Mouse (Mus musculus): ENCODE data around the gene Osbpl7.
A peak's percentile ranks its signal among the peaks of the same experiment; 100 is the strongest.

Gene Osbpl7

DNA sequence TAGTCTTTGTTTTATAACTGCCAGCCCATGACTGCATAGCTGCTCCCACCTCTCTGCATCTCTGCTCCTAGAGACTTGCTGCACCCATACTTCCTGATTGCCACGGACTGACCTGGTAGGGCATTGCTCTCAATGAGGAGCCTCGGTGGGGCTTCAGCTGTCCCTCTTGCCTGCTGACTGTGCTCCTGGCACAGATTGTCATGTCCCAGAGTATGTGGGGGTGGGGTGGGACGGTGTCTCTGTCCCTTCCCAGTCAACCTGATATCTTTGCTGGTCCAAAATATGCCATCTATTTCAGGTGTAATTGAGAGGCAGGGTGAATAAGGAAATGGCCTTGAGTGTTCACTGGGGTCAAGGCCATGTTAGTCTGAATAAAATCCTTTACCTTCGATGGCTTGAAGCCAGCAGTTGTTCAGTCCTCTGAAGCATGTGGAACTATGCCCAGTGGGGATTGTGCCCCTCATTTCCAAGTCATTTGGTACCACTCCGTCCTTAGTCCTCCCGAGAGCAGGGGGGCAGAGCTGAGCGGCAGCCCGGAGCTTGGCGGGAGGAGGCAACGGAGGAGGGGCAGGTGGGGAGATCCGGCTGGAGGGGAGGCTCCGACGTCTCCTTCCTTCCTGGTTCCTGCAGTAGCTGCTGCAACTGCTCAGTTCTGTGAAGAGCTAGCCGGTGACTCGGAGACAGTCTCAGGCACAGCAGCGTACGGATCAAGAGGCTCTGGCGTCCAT, at the start of gene Osbpl7:
Gene Osbpl7 (plus strand): TSS at position 413 of the 728 bp plus-strand sequence.
- DNase-seq, result peak; percentile 83

DNA sequence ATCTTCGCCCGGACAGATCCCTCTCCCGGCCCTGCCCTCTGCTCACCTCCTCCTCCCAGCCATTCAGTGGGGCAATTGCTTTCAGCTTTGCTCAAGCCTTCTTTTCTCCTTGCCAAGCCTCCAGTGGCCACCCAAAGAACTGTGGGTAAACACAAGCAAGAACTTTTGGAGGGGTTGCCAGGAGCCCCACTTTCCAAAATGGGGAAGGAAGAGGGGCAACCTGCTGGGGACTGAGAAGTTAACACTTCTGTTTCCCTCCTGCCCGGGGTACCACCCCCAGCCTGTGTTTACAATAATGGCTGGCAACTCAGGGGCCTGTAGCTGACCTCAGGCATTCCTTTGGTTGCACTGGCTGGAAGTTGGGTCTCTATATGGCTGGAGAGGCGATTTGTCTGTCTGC, 47.3 kb upstream of the Osbpl7 start:
- no peak for DNase-seq

DNA sequence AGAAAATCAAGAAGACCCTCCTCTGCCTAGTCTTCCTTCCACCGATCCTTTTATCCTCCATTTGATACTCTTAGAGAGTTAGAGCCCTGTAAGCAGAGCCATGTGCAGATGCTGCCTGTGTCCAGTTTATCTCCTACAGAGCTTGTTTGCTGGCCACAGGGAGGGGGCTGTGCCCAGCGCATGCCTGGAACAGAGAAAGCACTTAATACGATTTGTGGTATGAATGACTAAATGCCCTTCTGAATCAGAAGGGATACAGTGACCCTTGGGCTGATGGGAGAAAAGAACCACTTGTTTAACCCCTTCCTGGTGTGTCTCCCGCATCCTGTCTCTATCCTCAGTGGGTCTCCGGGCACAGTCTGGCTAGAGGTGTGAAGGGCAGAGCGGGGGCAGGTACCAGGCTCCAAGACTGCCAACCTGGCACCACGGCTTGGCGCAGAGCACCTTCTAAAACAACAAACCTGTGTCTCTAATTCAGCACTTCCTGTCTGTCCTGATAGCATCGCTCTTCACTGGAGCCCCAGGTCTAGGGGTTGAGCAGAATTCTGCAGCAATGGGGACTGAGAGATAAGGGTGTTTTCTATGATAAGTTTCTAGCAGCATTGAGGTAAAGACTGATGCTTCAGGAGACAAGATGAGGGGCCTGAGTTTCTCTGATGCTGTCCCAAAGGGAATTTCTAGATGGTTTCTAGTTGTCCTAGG, 43.2 kb upstream of the Osbpl7 start:
- no peak for DNase-seq

DNA sequence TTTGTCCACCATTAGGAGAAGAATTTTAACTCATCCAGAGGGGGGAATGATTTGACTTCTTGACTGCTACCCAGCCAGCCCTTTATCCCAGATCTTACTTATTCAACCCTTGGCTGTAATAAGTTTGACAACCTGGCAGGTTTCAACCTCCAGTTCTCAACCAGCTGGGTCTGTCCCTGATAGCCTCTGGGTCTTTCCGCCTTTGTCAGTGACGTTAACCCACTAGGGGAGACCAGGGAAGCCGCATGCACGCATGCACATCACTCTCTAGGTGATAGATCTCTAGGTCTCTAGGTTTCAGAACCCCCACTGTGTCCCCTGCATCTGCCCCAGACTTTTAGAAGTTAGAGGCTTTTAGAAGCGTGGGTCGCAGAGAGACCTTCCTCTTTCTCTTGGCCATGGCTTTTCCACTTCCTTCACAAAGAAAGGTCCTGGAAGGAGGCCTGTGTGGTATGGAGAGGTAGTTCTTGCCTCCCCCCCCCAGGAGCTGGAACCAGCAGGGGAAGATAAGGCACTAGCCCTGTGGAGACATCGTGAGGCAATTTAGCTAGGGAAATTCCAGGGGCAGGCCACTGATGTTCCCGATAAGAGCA, 41.1 kb upstream of the Osbpl7 start:
- DNase-seq, result no peak

DNA sequence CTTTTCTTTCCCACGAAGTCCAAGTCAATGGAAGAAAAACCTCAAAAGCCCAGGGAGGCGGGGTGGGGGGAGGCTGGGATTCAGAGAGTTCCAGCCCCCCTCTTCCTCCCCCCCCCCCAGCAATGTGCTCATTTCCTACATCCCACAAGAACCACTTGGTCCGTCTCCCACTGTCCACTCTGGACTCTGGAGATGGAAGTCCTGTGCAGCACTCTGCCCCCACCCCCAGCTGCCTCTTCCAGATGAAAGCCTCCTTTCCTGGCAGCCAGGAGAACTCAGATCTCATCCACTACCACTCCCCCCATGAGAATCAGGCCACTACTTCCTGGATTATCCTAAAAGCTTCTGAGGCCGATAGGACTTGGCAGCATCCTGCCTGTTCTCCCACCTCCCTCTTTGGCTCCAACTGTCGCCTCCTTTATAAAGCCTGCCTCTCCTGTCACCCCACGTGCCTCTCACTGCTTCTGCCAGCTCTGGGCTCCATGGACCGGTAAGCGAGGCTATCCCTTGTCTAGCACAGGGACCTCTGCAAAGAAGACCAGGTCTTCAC, 37.2 kb upstream of the Osbpl7 start, which contains the start of gene Sp6:
Gene Sp6 (plus strand): TSS at position 274 of the 550 bp plus-strand sequence.
- no peak for DNase-seq

DNA sequence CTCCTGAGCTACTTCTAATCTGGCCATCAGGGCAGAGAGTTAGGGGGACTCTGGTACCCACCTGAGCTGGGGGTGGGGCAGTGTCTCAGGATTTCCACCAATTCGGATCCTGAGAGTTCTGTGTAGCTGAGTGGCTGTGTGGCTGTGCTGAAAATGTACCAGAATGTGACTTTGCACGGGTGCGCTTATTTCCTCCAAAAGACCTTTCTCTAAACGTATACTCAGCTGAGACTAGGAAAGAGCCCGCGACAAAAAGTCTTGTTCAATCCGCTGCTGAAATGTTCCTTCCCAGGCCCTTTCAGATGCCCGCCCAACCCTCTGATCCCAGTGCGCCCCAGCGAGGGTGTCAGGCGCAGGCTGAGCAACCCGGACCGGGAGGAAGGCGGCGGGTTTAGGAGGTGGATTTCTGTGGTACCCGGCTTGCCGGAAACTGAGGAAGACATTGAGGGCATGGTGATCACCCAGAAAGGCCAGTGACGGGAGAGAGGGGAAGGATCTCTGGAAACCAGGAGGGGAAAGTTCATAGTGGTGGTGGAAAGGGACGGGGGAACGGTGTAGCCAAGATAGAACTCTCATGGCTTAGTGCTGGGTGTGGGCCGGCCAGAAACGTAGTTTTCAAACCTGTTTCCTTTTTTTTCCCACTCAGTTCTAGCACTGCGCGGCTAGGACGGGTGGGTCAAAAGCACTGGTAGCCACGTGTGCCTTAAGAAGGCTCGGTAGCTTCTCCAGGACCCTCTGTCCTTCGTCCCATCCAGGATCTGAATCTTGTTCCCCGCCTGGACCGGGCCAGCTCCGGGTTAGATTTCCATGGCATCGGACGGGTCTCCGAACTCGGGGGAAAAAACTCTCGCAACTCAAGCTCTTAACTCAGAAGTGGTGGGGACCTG, 32.5 kb upstream of the Osbpl7 start:
- DNase-seq, result no peak

DNA sequence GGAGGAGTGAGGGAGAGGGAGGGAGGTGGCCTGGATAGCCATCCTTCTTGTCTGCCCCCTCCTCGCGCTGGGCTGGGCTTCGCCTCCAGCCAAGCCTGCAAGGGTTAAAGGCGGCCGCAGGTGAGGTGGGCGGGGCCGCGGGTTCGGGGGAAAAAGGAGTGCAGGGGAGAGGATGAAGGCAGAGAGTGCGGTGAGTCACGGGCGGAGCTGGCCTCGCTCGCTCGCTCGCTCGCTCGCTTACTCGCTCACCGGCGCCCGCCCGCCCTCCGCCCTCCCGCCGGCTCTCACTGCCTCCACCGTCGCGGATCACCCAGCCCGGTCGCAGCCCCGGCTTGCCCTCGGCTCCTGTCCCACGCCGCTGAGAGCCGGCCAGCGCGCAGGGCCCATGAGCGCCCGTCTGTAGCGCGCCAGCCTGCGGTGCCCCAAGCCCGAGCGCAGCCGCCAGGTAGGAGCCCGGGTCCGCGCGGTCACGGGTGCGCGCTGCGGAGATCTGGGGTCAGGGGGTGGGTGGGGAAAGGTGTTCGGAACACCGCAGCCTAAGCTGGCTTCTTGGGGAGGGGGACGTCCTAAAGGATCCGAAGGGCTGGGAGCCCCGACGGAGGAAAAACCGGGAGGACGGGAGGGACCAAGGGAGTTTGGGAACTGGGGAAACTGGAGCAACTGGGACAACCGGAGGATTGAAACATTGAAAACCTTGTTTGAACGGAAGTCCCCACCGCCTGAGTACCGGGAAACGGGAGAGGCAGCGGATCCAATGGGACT, 31.7 kb upstream of the Osbpl7 start:
- no peak for DNase-seq

DNA sequence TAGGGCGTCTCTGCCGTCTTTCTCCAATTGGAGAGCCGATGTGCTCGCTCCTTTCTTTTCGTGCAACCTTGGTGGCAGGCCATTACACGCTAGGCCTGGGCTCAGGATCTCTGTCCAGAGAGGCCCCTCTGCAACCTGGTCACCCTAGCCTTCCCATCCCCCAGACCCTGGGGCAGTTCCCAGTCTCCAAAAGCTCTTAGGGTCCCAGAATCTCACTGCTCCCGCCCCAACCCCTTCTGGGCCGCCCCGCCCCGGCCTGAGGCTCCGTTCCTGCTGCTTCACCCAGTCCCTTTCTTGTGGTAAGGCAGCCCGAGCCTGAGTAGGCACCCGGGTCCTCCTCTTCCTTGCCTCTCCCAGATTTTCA, 31.1 kb upstream of the Osbpl7 start:
- DNase-seq, result no peak

DNA sequence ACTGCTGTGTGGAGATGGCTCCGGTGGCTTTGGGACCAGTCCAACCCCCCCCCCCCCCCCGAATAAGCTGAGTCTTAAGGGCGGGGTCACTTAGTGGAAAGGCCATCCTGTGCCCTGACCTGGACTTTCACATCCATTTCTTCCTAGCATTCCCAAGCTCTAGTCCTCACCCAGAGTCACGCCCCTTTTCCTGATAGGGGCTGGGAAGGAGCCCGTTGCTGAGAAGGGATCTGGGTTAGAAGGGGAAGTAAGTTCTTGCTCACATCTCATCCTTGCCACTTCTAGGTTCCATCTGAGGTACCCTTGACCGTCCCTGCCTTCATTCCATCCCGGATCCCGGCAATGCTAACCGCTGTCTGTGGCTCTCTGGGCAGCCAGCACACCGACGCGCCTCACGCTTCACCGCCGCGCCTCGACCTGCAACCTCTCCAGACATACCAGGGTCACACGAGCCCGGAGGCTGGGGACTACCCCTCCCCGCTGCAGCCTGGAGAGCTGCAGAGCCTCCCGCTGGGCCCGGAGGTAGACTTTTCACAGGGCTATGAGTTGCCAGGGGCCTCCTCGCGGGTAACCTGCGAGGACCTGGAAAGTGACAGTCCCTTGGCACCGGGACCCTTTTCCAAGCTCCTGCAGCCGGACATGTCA, 29.2 kb upstream of the Osbpl7 start:
- no peak for DNase-seq

DNA sequence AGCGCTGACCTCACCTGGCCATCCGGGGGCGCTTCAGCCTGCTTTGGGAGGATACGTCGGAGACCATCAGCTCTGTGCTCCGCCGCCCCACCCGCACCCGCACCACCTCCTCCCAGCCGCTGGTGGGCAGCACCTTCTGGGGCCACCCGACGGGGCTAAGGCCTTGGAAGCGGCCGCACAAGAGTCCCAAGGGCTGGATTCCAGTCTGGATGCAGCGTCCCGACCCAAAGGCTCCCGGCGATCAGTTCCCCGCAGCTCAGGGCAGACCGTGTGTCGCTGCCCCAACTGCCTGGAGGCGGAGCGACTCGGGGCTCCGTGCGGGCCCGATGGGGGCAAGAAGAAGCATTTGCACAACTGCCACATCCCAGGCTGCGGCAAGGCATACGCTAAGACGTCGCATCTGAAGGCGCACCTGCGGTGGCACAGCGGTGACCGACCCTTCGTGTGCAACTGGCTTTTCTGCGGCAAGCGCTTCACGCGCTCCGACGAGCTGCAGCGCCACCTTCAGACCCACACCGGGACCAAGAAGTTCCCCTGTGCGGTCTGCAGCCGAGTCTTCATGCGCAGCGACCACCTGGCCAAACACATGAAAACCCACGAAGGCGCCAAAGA, 28.4 kb upstream of the Osbpl7 start:
- DNase-seq, result peak; percentile 39

DNA sequence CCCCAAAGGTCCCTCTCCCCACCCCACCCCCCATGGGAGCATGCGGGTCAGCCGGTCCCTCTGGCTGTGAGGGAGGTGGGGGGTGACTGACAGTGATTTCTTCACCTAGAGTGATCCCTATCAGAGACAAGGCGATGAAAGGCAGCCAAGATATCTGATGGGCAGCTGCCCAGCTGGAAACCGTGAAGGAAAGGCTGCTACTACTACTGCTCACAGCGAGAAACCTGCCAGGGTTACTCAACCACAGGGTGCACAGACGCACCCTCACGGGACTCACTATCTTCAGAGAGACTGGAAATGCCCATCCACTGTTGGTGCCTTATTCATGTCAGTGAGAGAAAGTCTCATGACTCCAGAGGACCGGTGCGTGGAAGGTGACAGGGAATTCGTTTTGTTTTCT, 25.5 kb upstream of the Osbpl7 start:
- no peak for DNase-seq

DNA sequence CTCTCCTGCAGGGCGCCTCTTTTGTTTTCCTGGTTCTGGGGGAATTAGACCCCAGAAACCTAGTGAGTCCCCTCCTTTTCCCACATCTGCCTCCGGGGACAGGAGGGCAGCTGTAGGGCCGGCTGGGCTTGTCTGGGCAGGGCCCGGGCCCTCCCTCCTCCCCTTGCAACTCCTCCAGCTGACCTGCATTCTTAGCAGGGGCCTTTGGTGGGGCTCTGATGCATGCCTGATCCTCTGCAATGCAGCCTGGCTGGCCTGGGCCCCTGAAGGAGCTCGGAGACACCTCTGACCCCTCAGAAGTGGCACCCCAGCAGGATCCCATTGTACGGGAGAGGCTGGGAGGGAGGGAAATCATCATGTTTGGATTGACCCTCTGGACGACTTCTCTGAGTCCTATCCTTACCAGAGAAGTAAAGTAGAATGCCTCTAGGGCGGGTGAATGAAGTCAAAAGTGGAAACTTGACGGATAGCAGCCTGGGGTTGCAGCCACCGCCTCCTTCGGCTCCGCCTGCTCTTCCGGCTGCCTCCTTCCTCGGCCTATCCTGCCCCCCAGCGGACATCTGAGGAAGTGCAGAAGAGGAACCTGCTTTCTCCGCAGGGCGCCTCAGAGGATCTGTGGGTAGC, 24.6 kb upstream of the Osbpl7 start:
- DNase-seq, result peak; percentile 80

DNA sequence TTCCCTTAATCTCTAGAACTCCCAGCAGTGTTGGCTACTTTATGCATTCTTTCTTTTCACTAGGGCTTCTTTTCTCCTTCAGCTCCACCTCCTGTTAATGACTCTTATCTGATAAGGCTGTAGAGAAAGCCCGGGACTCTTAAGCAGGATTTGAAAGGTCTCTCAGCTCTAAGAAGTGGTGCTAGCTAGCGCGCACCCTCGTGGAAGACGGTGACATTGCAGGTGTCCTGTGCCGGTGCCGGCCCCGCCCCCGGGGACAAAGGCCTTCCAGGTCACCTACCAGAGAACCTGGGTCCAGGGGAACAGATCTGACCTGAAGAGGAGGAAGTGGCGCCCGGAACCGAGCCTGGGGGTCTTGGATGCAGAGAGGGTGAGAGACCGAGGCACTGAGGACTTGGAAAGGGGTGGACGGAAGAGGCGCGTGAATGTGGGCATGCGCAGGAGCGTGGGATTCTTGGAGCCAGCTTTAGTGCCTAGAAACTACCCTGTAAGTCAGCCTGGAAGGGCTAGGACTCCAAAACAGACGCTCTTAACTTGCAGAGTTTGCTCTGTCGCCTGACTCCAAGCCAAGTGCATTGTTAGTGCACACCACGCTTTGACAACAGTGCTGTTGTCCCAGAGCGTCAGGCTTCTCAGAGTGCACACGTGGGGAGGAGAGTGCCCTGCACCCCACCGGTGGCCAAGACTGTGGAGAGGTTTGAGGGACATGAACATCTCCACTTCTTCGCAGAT, 20.6 kb upstream of the Osbpl7 start, which contains the start of gene Scrn2:
Gene Scrn2 (plus strand): TSS at position 253 of the 732 bp plus-strand sequence.
- DNase-seq, result peak; percentile 60

DNA sequence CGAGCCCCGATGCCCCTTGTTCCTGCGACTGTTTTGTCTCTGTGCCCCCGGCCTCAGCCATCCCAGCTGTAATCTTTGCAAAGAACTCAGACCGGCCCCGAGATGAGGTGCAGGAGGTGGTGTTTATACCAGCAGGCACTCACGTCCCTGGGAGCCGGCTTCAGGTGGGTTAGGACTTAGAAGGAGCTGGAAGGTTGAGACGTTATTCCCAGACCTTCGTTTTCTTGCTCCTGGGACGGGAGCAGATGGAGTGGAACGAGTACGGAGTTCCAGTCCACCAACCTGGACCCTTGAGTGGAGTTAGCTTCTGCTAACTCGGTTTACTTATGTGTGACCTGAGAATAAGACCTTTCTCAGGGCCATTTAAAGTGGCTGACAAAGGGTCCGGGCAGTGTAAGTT, 20.0 kb upstream of the Osbpl7 start:
- DNase-seq, result no peak

DNA sequence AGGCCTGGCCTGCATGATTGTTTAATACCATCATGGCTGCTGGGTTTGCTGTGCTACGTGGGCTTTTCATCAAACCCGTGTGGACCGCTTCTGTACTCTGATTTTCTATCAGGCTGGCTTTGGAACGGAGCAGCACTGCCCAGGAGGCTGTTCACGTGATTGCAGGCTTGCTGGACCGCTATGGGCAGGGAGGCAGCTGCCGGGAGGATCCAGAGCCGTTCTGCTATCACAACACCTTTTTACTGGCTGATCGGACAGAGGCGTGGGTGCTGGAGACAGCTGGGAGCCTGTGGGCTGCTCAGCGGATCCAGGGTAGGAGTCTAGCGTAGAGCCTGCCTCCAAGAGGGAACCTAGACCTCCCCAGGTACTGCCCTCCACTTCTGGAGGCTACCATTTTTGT, 18.5 kb upstream of the Osbpl7 start:
- DNase-seq, result no peak

DNA sequence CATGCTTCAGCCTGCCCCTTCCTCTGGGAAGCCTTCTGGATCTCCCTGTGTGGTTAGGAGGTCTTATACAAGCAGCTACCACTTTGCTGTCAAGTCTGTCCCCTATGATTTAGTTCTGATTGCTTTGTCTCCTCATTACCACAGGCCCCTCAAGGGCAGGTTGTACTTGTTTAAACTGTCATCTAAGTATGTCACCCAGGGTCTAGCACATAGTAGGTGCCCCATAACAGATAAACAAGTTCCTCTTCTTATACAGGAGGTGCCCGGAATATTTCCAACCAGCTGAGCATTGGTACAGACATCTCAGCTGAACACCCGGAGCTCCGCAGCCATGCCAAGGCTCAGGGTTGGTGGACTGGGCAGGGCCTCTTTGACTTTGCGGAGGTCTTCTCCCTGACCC, 17.9 kb upstream of the Osbpl7 start:
- no peak for DNase-seq

DNA sequence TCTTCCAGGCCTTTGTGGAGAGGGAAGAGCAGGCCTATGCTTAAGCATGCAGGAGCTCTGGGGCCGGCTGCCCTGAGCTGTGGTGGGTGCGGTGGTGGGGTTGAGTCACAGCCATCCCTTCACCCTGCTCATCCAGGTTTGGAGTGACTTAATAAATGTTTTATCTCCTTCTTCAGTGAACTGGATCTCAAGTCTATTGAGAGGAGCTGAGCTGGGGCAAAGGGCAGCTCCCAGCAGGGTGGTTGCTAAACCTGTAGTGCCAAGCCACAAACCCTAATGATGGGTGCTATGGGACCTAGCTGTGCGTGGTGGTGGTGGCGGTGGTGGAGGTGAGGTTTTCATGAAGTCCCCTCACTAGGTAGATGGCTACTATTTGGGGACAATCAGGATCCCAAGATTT, 16.6 kb upstream of the Osbpl7 start:
- no peak for DNase-seq

DNA sequence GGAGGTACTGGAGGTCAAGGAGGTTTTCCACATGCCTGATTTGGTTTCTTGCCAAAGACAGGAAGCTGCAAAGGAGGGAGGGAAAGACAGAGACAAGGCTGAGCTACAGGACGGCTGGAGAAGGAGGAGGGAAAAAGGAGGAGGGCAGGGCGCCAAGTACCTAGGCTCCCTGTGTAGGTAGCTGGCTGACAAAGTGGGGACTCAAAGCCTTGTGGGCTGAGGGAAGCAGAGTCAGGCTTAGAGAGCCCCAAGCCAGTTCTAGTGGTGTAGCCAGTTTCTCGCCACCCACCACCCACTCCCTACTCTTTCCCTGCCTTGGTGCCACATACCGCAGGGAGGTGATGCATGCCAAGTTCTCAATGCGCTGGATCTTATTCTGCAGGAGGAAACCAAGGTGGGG, 14.3 kb upstream of the Osbpl7 start:
- DNase-seq, result no peak

DNA sequence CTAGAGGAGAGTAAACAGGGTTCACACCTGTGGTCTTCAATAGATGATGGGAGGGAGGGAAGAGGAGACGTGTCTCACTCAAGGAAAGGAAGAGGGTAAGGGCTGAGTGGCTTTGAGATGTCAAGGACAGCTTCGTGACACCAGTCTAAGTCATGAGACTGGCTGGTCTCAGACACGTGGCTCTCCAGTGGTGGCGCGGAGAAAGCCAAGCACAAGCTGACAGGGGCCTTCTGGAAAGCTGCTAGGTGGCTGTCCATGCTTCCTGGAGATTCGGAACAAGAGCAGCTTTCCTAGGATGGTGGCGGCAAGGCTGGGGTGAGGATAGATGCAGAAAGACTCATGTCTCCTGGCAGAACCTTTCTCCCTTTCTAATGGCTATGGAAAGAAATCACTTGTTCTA, 11.5 kb upstream of the Osbpl7 start:
- DNase-seq, result no peak
